ENCODE assay signal across 8 mouse cellular contexts in the genomic region with DNA sequence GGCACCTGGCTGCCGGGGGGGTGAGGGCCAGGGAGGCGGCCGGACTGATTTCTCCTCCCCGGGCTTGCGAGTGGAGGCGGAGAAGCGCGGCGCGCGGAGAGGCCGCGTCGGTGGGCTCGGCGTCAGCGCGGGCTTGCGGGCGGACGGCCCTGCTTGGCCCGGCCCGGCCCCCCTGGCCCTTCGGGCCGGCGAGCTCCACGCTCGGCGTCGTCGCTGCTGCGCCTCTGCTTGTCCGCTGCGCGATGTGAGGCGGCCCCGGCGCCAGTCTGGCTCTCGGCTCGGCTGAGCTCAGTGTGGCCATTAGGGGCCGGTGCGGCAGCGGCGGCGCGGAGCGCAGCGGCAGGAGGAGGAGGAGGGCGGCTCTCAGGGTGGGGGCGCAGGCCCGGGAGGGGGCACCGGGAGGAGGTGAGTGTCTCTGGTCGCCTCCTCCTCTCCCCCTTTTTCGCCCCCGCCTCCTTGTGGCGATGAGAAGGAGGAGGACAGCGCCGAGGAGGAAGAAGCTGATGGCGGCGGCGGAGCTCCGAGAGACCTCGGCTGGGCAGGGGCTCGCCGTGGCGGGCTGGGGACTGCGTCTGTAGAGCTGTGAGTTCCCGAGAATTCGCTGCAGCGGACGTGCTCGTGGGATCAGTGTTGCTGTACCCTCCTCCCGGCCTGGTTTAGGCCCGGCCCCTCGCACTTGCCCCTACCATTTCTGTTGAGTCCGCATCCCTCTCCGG. TPM values are rescaled to one million over a fixed set of nuclear protein-coding genes. Genes with fewer than 3 reads are reported as not detected.
A peak's percentile ranks its signal among the peaks of the same experiment; 100 is the strongest.
DNase-seq lines count a peak whose midpoint lies in the region; ATAC-seq and TF ChIP-seq lines count a peak whose summit lies in the region.

No protein-coding gene starts in this region.

- peak; percentile 79 for DNase-seq in adipocyte (ENCODE audit: low spot score)
- peak; percentile 84 for DNase-seq in gastrocnemius, postnatal 10 days
- DNase-seq in left cerebral cortex, postnatal 10 days (ENCODE audit: extremely low spot score in 1 of 2, low spot score in 2 of 2), result peak; percentile 84 to 93
- DNase-seq in right cerebral cortex, postnatal 14 days, result peak; percentile 81
- DNase-seq in urinary bladder, postnatal 25 days (ENCODE audit: low spot score), result peak; percentile 74

- H3K4me3 ChIP-seq in cortical plate, adult 2 months (ENCODE audit: insufficient read depth, low read length), result peak overlapping the region; percentile 89

- H3K4me1 ChIP-seq in cortical plate, adult 2 months (ENCODE audit: control insufficient read depth, insufficient read depth, low read length), result no peaks in the 10 kb centered on the region; the same call in 1 of the 2 replicates

- intact Hi-C loops in left cerebral cortex, postnatal 10 days (cut with DNase I), result loop anchor here (2.0 to 5.0 kb wide), 2 partner anchors 63 to 109 kb away; no protein-coding TSS in a partner anchor

- peak; percentile 55; the same call in 1 of the 2 replicates for TF ChIP-seq POLR2A in cortical plate, adult 2 months (IDR thresholded peaks at IDR 0.05; ENCODE audit: extremely low read depth, insufficient read depth, low read length)

- peak overlapping the region; percentile 100 for H3K27ac ChIP-seq in cortical plate, adult 2 months (ENCODE audit: insufficient read depth, low read length)

- ATAC-seq in inflammation-experienced regulatory T-cells, adult 6 months, result peak; percentile 49
- peak; percentile 70 for ATAC-seq in megakaryocyte progenitor cell, adult 5-6 weeks (replicated peaks; ENCODE audit: poor library complexity)

- no peak for TF ChIP-seq CTCF in cortical plate, adult 2 months (IDR thresholded peaks at IDR 0.05; ENCODE audit: extremely low read depth, insufficient read depth, low read length)

RNA-seq across cellular contexts. Expression of a gene that starts 0.8 kb away (rescaled TPM):
- polyA plus RNA-seq in cortical plate, adult 2 months (2012; rRNA removed), result 27.5 and 28.8 TPM in 2 replicates
- total RNA-seq in gastrocnemius, postnatal 10 days (2021), result 10 to 100 TPM; 31.2 to 38.4 TPM
- polyA plus RNA-seq in inflammation-experienced regulatory T-cells, adult 6 months (2017; shearing (Covaris generic)), result 10 to 100 TPM; 16.1 to 20.2 (median 16.7) TPM
- 10 to 100 TPM; 58.3 to 60.3 TPM for total RNA-seq in left cerebral cortex, postnatal 10 days (2021)
- 112 and 132 TPM in 2 replicates for total RNA-seq in megakaryocyte progenitor cell, adult 5-6 weeks (2015)
- 22.4 and 23.7 TPM in 2 replicates for total RNA-seq in megakaryocyte progenitor cell, adult 5-6 weeks (2017)

Comparison
In these comparisons a context has a peak if more than half of its experiments do, and no peak if none do; other contexts are left out.
1. Peak in every context shown above with its lines: DNase-seq, ATAC-seq, H3K4me3 ChIP-seq and H3K27ac ChIP-seq.